Mouse (Mus musculus): ENCODE results near the gene Helz2.

GRCm38 (mm10) chr2:181239261-181239660, 2.6 kb downstream of the Helz2 start:
- TF ChIP-seq CTCF (IDR thresholded peaks at IDR 0.05), result no peak
- TF ChIP-seq POLR2A (IDR thresholded peaks at IDR 0.05; ENCODE audit: insufficient read depth, low read depth, low read length), result no peak

All from heart, adult 2 months (tissue).